Mouse (Mus musculus) MEL (cell line): ENCODE measurements at regions not wholly inside any gene's neighbourhood (a gene's known extent, or its start where the extent isn't known, plus 50 kb on each side); places are given as distances from the start of the nearest gene placed in this dataset.
A peak's percentile ranks its signal among the peaks of the same experiment; 100 is the strongest.

Source experiments
- DNase-seq: peaks from one replicate; pipeline ENCODE4 v3.0.0; 2011; ENCODE audit warnings: low read depth, low spot score
- H3K27ac ChIP-seq: 2 replicates; pipeline ENCODE4 v1.5.1; 2012; ENCODE audit warnings: low read depth, mild to moderate bottlenecking, control low read depth, low read length, moderate library complexity; ENCODE audit not compliant: control insufficient read depth
- H3K27me3 ChIP-seq, 2 experiments: fragments of 150-350 bp in 1 of 2; sonication (generic) in 1 of 2; 2 replicates each; pipeline ENCODE4 v1.6.1; 2012; ENCODE audit warnings: low read length in 2 of 2, mild to moderate bottlenecking in 2 of 2, improper control_type of control experiment in 1 of 2, moderate library complexity in 1 of 2; ENCODE audit not compliant: insufficient read depth in 2 of 2, control insufficient read depth in 1 of 2
- H3K36me3 ChIP-seq, 2 experiments: 2 replicates each; pipeline ENCODE4 v1.6.1; 2012 to 2014; ENCODE audit warnings: low read length in 2 of 2, improper control_type of control experiment in 1 of 2, inconsistent platforms in 1 of 2, mild to moderate bottlenecking in 1 of 2; ENCODE audit not compliant: insufficient read depth in 2 of 2, control insufficient read depth in 1 of 2
- H3K4me1 ChIP-seq, 2 experiments: fragments of 150-350 bp in 1 of 2; sonication (generic) in 1 of 2; 2 replicates each; pipeline ENCODE4 v1.6.1; 2012; ENCODE audit warnings: low read length in 2 of 2, improper control_type of control experiment in 1 of 2, mild to moderate bottlenecking in 1 of 2; ENCODE audit not compliant: insufficient read depth in 2 of 2, control insufficient read depth in 1 of 2
- H3K4me3 ChIP-seq, 2 experiments: fragments of 150-350 bp in 1 of 2; sonication (generic) in 1 of 2; 2 replicates each; pipeline ENCODE4 v1.5.1; 2012; ENCODE audit warnings: low read depth in 2 of 2, low read length in 2 of 2, mild to moderate bottlenecking in 2 of 2, moderate library complexity in 2 of 2, control low read depth in 1 of 2, improper control_type of control experiment in 1 of 2; ENCODE audit not compliant: control insufficient read depth in 1 of 2, insufficient read depth in 1 of 2
- H3K79me2 ChIP-seq: 2 replicates; pipeline ENCODE4 v1.6.1; 2012; ENCODE audit warnings: mild to moderate bottlenecking, low read length, moderate library complexity; ENCODE audit not compliant: control insufficient read depth, poor library complexity, insufficient read depth
- H3K9ac ChIP-seq: 2 replicates; pipeline ENCODE4 v1.6.1; 2012; ENCODE audit warnings: low read depth, mild to moderate bottlenecking, control low read depth, low read length, moderate library complexity; ENCODE audit not compliant: control insufficient read depth, poor library complexity, severe bottlenecking
- H3K9me3 ChIP-seq: fragments of 150-350 bp; sonication (generic); replicated peaks from 2 replicates; pipeline ENCODE4 v1.6.1; 2012; ENCODE audit warnings: mild to moderate bottlenecking, low read length, improper control_type of control experiment, moderate library complexity; ENCODE audit not compliant: insufficient read depth
- BHLHE40 ChIP-seq: IDR thresholded peaks from 2 replicates; pipeline ENCODE4 v1.6.1; 2012; ENCODE audit warnings: low read depth, mild to moderate bottlenecking, inconsistent platforms, low read length, improper control_type of control experiment, borderline replicate concordance
- CHD1 ChIP-seq: IDR thresholded peaks from 2 replicates; pipeline ENCODE4 v1.6.1; 2012; ENCODE audit warnings: low read depth, mild to moderate bottlenecking, inconsistent platforms, low read length, improper control_type of control experiment
- CTCF ChIP-seq, 3 experiments: IDR thresholded peaks in 2 of 3; conservative IDR thresholded peaks in 1 of 3; 2 replicates each; pipeline ENCODE4 v1.5.1; 2011 to 2012; ENCODE audit warnings: low read length in 3 of 3, low read depth in 2 of 3, mild to moderate bottlenecking in 2 of 3, improper control_type of control experiment in 1 of 3, inconsistent platforms in 1 of 3, mixed read lengths in 1 of 3, moderate library complexity in 1 of 3; ENCODE audit not compliant: control insufficient read depth in 1 of 3, insufficient read depth in 1 of 3, poor library complexity in 1 of 3, severe bottlenecking in 1 of 3
- ETS1 ChIP-seq: IDR thresholded peaks from 2 replicates; pipeline ENCODE4 v1.6.1; 2012; ENCODE audit warnings: low read depth, mild to moderate bottlenecking, inconsistent platforms, low read length, improper control_type of control experiment, moderate library complexity
- GATA1 ChIP-seq: IDR thresholded peaks from 2 replicates; pipeline ENCODE4 v1.6.1; 2011; ENCODE audit warnings: low read depth, low read length, improper control_type of control experiment
- HCFC1 ChIP-seq: IDR thresholded peaks from 2 replicates; pipeline ENCODE4 v1.6.1; 2012; ENCODE audit warnings: low read depth, mild to moderate bottlenecking, inconsistent platforms, low read length, improper control_type of control experiment, moderate library complexity
- MAFK ChIP-seq: IDR thresholded peaks from 2 replicates; pipeline ENCODE4 v1.6.1; 2011; ENCODE audit warnings: low read depth, mild to moderate bottlenecking, low read length, improper control_type of control experiment, borderline replicate concordance
- MAZ ChIP-seq: IDR thresholded peaks from 2 replicates; pipeline ENCODE4 v1.6.1; 2012; ENCODE audit warnings: low read depth, mild to moderate bottlenecking, inconsistent platforms, low read length, improper control_type of control experiment
- MEF2A ChIP-seq: IDR thresholded peaks from 2 replicates; pipeline ENCODE4 v1.6.1; 2014; ENCODE audit warnings: low read depth, mild to moderate bottlenecking, inconsistent platforms, low read length, improper control_type of control experiment; ENCODE audit not compliant: poor library complexity, insufficient replicate concordance, severe bottlenecking; ENCODE audit errors: extremely low read depth
- MYC ChIP-seq: IDR thresholded peaks from 2 replicates; pipeline ENCODE4 v1.6.1; 2011; ENCODE audit warnings: low read depth, mild to moderate bottlenecking, low read length, improper control_type of control experiment, moderate library complexity
- POLR2AphosphoS5 ChIP-seq: IDR thresholded peaks from 2 replicates; pipeline ENCODE4 v1.6.1; 2012; ENCODE audit warnings: low read depth, borderline replicate concordance, mild to moderate bottlenecking, inconsistent platforms, low read length, moderate library complexity, mixed read lengths
- RAD21 ChIP-seq: IDR thresholded peaks from 2 replicates; pipeline ENCODE4 v1.6.1; 2011; ENCODE audit warnings: mild to moderate bottlenecking, low read depth, low read length, improper control_type of control experiment
- SIN3A ChIP-seq: IDR thresholded peaks from 2 replicates; pipeline ENCODE4 v1.6.1; 2012; ENCODE audit warnings: low read length, improper control_type of control experiment, inconsistent platforms
- SMC3 ChIP-seq: IDR thresholded peaks from 2 replicates; pipeline ENCODE4 v1.6.1; 2011; ENCODE audit warnings: low read depth, low read length, improper control_type of control experiment
- TAL1 ChIP-seq: IDR thresholded peaks from 2 replicates; pipeline ENCODE4 v1.6.1; 2012; ENCODE audit warnings: mild to moderate bottlenecking, inconsistent platforms, low read length, moderate library complexity, mixed read lengths
- USF1 ChIP-seq: IDR thresholded peaks from 2 replicates; pipeline ENCODE4 v1.6.1; 2014; ENCODE audit warnings: low read depth, mild to moderate bottlenecking, inconsistent platforms, low read length, improper control_type of control experiment, moderate library complexity
- ZC3H11A ChIP-seq: IDR thresholded peaks from 2 replicates; pipeline ENCODE4 v1.6.1; 2012; ENCODE audit warnings: low read depth, mild to moderate bottlenecking, inconsistent platforms, low read length, improper control_type of control experiment
- ZNF384 ChIP-seq: IDR thresholded peaks from 2 replicates; pipeline ENCODE4 v1.6.1; 2012; ENCODE audit warnings: low read depth, mild to moderate bottlenecking, inconsistent platforms, low read length, improper control_type of control experiment

DNA sequence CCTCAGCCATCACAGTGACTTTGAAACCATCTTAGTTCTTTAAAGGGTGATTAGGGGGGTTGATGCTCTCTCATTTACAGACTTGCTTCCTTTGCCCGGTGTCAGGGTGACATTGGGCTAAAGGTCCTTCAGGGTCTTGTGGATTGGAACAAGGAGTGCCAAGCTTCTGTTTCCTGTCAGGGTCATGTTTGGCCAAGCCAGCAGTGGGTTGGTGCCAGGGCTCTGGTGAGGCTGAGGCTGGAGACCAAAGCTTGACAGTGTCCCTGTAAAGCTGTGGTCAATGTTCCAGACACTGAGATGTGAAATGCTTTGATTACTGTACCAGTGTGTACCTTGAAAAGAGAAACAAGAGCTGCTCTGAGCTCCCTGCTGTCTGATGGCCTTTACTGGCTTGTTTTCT, 150.8 kb upstream of the Fam3c start:
- DNase-seq = no peak
- H3K27ac ChIP-seq = no peak overlapping the region
- TF ChIP-seq SIN3A (no peak), ZC3H11A (no peak), TAL1 (no peak), MEF2A (no peak), POLR2AphosphoS5 (no peak), ZNF384 (no peak), MAZ (no peak), ETS1 (no peak), BHLHE40 (no peak), CTCF (IDR thresholded peaks at IDR 0.05 in 2 of 3, conservative IDR thresholded peaks at IDR 0.05 in 1 of 3; ENCODE audit: control insufficient read depth in 1 of 3, insufficient read depth in 1 of 3, low read depth in 2 of 3, low read length in 3 of 3, poor library complexity in 1 of 3, severe bottlenecking in 1 of 3) (no peak)
- TF ChIP-seq, all 39 proteins: peak for 0
- H3K36me3 ChIP-seq = no peaks in the 10 kb centered on the region
- no peaks in the 10 kb centered on the region for H3K79me2 ChIP-seq
- no peaks in the 10 kb centered on the region for H3K9me3 ChIP-seq
- H3K4me3 ChIP-seq = no peak overlapping the region
- no peak overlapping the region for H3K9ac ChIP-seq
- peaks cover 0 to 9% of the 10 kb centered on the region in 2 experiments; a peak in 3 of 4 replicates for H3K27me3 ChIP-seq
- no peaks in the 10 kb centered on the region for H3K4me1 ChIP-seq

DNA sequence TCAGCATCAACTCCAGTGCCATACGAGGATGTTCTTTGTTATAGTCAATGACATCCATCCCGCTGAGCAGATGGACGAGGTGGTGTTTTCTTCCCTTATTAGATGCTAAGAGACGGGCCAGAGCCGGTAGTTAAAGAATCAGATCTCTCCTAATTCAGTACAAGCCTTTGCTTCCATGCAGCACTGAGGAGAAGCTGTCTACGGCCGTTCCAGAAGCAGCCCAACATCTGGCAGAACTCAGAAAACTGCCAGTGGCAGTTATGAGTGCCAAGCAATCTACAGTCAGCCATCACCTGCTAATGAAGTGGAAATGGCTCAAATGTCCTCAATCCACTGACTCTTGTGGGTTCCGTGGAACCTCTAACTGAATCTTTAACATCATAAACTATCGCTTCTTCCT, 141.3 kb upstream of the Fam3c start:
- DNase-seq = no peak
- TF ChIP-seq MYC (no peak), BHLHE40 (no peak), GATA1 (no peak), CHD1 (no peak), HCFC1 (no peak), MAZ (no peak), SIN3A (no peak)
- Histone ChIP-seq H3K9ac (no peak overlapping the region), H3K27ac (no peak overlapping the region), H3K27me3 (peaks cover 2 to 5% of the 10 kb centered on the region in 2 experiments; a peak in 2 of 4 replicates), H3K79me2 (no peaks in the 10 kb centered on the region), H3K9me3 (no peaks in the 10 kb centered on the region), H3K4me1 (peaks cover 0 to 3% of the 10 kb centered on the region in 2 experiments; a peak in 1 of 4 replicates), H3K36me3 (no peaks in the 10 kb centered on the region; a peak in 1 of 4 replicates), H3K4me3 (no peak overlapping the region)

DNA sequence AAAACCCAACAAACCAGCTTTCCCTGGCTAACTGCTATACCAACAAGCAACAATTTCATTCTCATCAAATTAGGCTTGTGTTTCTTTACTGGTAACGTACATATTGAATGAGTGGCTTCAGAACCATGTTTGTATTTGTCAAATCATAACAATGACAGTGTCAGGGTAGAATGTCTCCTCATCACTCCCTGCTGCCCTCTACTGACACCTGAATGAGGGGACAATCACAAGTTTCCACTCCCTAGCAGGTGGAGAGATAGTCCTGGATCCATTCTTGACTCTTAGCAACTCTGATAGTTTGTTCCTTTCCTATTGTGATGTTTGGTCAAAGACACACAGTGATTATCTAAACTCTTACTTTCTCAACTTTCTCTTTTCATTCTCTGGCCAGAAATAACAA, 140.4 kb upstream of the Fam3c start:
- no peak overlapping the region for H3K9ac ChIP-seq
- DNase-seq = peak; percentile 34

More for the DNA sequence above, 140.4 kb upstream of the Fam3c start:
- Histone ChIP-seq H3K9me3 (no peaks in the 10 kb centered on the region), H3K79me2 (no peaks in the 10 kb centered on the region), H3K36me3 (no peaks in the 10 kb centered on the region; a peak in 1 of 4 replicates), H3K4me3 (no peak overlapping the region), H3K4me1 (peaks cover 0 to 3% of the 10 kb centered on the region in 2 experiments; a peak in 1 of 4 replicates), H3K27me3 (peaks cover 2 to 4% of the 10 kb centered on the region in 2 experiments; a peak in 2 of 4 replicates), H3K27ac (no peak overlapping the region)
- TF ChIP-seq MAFK = no peak
- peak; percentile 34 for TF ChIP-seq RAD21
- peak in 2 of 3 experiments; percentile 13 to 48; a peak in 2 of 6 replicates for TF ChIP-seq CTCF (IDR thresholded peaks at IDR 0.05 in 2 of 3, conservative IDR thresholded peaks at IDR 0.05 in 1 of 3; ENCODE audit: control insufficient read depth in 1 of 3, insufficient read depth in 1 of 3, low read depth in 2 of 3, low read length in 3 of 3, poor library complexity in 1 of 3, severe bottlenecking in 1 of 3)
- TF ChIP-seq MEF2A = no peak
- TF ChIP-seq USF1 = no peak
- peak; percentile 60 for TF ChIP-seq SMC3
